Mouse (Mus musculus) frontal cortex, adult (tissue): ENCODE results near the gene Odf3.
A peak's percentile ranks its signal among the peaks of the same experiment; 100 is the strongest.

Experiments used
- ATAC-seq: cut with Nextera tagmentation; 2 replicates; pipeline ENCODE4 v1.9.2; 2017; ENCODE audit warnings: mild to moderate bottlenecking, moderate library complexity, mixed read lengths; ENCODE audit not compliant: low TSS enrichment

The Odf3 gene

GRCm38 (mm10) chr7:140847755-140848580 lies at the start of gene Odf3:
TSS of gene Odf3 (plus strand) at chr7:140847805.
- no peak for ATAC-seq

DNA sequence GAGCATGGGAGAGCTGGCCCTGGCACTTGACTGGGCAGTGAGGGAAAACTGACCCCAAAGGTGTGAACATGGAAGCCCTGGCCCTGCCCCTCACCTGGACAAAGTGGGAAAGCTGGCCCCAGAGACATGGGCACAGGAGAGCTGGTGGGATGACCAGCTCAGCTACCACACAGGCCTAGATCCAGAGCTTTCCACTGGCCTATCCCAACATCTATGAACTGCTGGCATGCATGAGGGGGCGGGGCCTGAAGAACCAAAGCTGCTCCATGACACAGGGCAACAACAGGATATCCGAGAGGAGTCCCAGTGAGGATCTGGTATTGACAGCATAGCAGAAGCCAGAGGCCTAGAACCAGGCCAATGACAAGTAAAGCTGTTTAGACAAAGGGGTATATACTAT lies 49.4 kb upstream of the Odf3 start:
- no peak for ATAC-seq

GRCm38 (mm10) chr7:140802629-140803028 lies 45.0 kb upstream of the Odf3 start:
- ATAC-seq, result no peak

DNA sequence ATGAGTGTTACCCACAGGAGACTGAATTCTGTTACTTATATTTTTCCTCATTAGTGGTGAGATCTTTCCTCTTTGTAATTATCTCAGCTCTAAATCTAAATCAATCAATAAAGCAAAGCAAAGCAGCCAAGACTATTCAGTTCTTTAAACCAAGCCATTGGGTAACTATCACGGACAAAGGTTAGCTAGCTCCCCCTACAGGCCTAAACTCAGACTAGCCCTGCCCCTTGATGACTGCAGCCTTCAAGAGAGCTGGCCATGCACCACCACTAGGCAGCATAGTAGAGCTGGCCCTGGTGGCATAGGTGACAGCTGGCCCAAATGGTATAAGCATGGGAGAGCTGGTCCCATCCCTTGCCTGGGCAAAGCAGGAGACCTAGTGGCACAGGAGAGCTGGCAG lies 41.9 kb upstream of the Odf3 start:
- peak; percentile 92 for ATAC-seq

DNA sequence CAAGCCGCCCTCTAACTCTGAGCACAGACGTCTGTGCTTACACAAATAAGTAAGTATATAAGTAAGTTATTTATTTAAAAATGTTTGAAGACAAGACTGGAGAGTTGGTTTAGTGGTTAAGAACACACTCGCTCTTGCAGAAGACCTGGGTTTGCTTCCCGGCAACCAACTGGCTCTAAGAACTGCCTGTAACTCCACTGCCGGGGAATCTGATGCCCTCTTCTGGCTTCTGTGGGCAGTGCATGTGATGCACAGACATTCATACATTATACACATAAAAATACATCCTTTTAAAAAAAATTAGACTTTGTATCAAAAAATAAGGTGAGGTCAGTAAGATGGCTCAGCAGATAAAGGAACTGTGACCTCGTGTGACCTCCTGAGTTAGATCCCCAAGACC lies 37.1 kb upstream of the Odf3 start:
- no peak for ATAC-seq

DNA sequence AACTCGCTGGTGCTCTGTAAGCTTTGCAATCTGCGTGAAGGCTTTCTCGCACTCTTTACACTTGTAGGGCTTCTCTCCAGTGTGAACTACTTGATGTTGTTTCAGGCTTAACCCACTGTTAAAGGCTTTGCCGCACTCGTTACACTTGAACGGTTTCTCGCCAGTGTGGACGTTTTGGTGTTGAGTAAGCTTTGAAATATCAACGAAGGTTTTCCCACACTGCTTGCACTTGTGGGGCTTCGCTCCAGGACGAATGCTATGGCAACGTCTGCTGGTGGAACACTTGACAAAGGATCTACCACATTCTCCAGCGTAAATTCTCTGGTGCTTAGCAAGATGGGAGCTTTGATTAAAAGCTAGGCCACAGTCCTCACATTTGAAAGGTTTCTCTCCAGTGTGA lies 35.9 kb upstream of the Odf3 start:
- no peak for ATAC-seq

DNA sequence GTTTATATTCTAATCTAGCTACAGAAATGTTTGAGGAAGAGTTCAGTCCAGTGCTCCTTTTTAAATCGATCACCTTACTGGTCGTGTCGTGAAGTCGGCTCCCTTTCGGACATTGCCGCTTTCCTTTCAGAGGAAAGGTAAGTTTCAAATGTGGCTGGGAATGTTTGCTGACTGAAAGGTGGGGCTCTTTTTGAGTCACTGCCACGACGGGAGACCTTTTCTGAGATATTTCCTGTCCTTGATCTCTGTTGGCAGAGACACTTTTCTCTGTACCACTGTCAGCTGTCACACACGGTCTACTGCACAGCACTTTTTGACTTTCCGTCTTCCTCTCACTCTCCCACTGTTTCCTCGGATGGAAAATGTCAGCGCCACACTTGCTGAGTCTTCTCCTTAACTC lies 34.8 kb upstream of the Odf3 start:
- ATAC-seq, result no peak

GRCm38 (mm10) chr7:140820173-140820572 lies 27.4 kb upstream of the Odf3 start:
- no peak for ATAC-seq

GRCm38 (mm10) chr7:140821305-140821652 lies 26.3 kb upstream of the Odf3 start:
- ATAC-seq, result peak; percentile 27; the same call in 1 of the 2 replicates

GRCm38 (mm10) chr7:140821653-140822329 lies 25.8 kb upstream of the Odf3 start, which contains the start of gene Zfp941:
TSS of gene Zfp941 (minus strand) at chr7:140822178.
- peak; percentile 83 for ATAC-seq

GRCm38 (mm10) chr7:140822731-140823130 lies 24.9 kb upstream of the Odf3 start:
- no peak for ATAC-seq

DNA sequence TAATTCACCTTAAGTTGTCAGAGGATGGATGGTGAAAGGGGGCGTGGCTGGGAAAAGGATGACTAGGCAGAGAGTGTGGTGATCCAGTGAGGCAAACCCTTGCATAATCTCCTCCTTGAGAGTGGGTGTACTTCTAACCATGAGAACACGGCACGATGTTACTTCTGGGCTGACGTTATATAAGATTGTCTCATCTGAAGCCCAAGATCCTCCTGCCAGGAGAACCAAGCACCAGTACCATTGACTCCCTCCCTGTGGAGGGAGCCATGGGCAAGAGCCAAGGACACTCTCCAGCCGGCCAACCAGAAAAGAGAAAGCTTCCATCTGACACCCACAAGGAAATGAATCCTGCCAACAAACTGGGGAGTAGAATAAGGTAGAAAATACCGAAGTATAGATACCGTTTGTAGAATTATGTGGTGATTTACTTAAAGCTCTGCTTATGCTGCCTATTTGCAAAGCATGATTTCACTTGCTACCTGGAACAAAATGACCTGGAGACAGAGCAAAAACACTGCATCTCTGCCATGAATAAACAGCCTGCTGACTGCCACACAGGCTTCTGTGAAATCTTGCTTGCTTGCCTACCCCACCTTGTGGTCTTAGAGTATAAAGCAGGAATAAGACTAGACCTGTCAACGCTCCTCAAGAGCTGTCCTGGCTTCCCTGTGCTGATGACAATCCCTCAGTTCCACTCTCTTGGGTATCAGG lies 19.3 kb upstream of the Odf3 start:
- ATAC-seq, result peak; percentile 96

DNA sequence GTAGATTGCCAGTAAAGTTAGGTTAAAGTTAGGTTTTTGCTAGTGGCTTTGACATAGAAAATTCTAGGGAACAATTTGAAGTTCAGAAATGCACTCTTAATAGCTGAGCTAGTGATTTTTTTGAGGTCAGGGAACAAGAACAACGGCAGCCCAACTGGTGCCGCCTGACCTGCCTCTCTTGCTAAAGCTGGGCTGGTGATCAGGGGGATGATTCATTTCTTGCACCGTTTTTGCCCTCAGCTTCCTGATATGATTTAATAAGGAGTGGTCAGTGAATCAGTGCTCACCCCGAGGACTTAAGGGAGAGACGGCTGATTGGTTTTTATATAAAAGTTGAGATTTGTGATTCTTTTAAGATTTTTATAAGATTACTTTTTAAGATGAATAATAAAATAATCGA lies 16.2 kb upstream of the Odf3 start:
- no peak for ATAC-seq

DNA sequence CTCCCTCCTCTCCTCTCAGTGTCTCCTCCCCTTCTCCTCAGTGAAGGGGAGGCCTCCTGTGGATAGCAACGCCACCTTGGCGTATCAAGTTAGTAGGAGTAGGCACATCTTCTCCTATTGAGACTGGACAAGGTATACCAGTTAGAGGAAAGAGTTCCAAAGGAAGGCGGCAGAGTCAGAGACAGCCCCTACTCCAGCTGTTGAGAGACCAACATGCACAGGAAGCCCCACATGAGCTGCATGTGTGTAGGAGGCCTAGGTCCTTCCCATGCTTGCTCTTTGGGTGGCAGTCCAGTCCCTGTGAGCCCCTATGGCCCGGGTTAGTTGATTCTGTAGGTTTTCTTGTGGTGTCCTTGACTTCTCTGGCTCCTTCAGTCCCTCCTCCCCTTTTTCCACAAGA lies 14.3 kb upstream of the Odf3 start:
- no peak for ATAC-seq

DNA sequence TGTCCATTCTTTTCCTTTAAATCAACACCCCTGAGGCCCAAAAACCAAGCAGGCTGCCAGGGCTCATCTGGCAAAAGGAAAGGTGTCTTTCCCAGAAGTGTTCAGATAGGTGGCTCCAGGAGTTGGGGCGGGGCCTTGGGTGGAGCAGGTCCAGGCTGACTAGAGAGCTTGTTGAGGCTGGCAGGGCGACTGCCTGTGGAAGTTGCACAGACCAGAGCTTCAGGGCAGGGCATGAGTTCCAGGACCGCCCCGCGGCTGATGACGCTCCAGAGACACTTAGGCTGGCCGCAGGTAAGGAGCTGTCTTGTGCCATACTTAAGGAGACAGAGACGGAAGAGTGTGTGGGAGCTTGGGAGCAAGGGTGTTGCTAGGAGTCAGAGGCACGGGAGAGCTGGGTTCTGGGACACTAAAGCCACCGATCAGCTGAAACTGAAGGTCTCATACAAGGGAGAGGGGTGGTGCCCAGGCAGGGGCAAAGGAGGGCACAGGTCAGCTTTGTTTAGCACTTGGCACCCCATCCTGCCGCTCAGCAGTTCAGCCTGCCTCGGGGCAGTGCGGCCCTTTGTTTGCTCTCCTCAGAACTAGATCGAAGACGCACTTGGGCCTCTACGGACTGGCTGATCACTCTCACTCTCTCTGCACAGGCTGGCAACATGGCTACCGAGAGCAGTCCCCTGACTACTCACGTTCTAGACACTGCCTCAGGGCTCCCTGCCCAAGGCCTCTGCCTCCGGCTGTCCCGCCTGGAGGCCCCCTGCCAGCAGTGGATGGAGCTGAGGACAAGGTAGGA lies 12.4 kb upstream of the Odf3 start, which contains the start of gene Urah:
Urah (plus strand) TSS at position 51 of the 790 bp plus-strand sequence.
- no peak for ATAC-seq

- no peak for ATAC-seq
Observed at GRCm38 (mm10) chr7:140835758-140836087, 11.9 kb upstream of the Odf3 start.

DNA sequence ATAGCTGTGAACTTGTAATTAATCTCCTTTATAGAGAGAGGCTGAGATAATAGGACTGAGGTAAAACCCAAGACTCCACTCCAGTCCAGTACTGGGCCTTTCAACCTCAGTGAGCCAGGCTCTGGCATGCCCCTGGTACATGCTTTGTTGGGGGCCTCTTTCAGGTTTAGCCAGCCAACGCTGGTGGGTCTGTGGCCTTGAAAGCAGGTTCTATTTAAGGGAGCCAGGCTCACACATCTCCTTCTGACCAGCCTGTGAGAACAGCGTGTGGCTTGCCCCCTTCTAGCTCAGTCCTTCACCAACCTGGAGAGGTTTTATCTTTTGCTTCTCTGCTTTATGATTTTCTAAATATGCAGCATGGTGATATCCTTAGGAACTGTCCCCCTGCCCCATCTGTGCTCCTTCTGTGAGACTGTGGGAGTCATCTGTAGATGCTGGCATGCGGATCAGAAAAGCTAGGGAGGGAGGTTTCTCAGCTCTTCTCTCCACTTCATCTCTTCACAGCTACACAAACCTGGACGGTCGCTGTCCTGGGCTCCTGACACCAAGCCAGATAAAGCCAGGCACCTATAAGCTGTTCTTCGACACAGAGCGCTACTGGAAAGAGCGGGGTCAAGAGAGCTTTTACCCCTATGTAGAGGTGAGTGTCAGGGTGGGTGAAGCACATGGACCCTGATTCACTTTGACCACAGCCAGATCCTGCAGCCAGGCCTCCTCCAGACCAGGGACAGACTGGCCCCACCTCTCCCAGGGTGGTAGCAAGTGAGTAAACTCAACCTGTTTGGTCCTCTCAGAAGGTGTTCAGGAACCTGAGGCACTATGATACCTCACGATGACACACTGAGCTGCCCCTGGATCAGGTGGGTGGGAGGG lies 11.1 kb upstream of the Odf3 start:
- ATAC-seq, result peak; percentile 68

GRCm38 (mm10) chr7:140839556-140839955 lies 8.0 kb upstream of the Odf3 start:
- ATAC-seq, result no peak

- ATAC-seq, result no peak
Observed at GRCm38 (mm10) chr7:140840750-140841735, 6.6 kb upstream of the Odf3 start.

DNA sequence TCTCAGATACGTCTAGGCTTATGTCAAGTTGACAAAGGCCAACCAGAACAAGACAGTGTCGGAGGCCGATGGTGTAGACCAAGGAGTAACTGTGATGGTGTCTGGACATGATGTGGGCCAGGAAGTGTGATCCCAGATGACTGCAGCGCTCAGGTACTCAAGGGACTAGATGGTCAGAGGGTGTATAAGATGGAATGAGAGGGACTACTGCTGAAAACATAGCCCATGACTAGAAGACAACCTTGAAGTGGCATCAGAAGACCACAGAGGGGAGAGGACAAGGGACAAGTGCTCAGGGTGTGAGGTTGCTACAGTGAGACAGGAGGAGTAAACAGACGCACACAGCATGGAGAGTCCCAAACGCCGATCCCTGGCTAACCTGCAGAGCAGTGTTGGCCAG lies 3.8 kb upstream of the Odf3 start:
- ATAC-seq, result no peak
